Mouse (Mus musculus): ENCODE data around the gene Agbl4. TPM values are rescaled to one million over a fixed set of nuclear protein-coding genes. Genes with fewer than 3 reads are reported as not detected.

Gene Agbl4
- polyA plus RNA-seq, 1 experiment: not detected

DNA sequence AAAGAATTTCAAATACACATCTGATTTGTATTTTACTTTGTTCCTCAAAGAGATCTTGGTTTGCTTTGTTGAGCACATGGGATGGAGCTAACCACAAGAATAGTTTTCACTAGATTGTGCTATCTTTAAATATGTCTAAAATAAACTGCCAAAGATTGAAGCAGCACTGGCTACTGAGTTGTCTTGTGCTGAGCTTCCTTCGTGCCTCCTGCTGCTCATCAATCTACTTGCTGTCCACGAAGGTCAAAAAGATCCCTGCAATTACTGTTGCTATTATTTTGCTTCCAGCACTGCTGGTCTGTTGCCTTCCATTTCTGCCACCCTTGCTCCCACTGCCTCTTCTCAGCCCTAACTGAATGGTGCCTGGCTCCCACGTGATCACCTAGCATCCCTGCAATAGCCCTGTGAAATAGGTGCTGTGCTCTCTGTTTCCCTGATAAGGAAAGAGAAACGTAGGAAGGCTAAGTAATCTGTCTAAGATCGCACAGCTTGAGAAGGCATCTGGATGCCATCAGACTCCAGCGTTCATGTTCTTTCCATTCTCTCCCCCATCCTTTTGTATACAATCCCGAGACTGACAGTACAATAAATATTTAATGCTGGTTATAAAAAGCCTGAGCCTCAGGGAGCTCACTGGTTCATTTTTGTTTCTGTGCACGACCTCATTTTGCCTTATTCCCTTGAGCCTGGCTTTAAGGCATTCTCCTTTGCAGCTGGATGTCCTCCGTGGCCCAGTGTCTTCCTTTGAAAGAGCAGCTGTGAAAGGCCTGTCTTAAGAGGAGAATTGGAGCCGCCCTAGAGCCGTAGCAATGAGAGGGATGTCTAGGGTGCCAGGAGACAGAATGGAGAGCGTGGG lies 1273.3 kb downstream of the Agbl4 start:
- Histone ChIP-seq H3K36me3 (ENCODE audit: control insufficient read depth, insufficient read depth) (no peaks in the 10 kb centered on the region), H3K27me3 (ENCODE audit: control insufficient read depth, insufficient read depth, insufficient read length) (no peaks in the 10 kb centered on the region), H3K79me2 (ENCODE audit: control insufficient read depth, insufficient read depth) (no peaks in the 10 kb centered on the region), H3K79me3 (ENCODE audit: low read depth) (no peaks in the 10 kb centered on the region), H3ac (ENCODE audit: control insufficient read depth, insufficient read length, low read depth) (no peak overlapping the region), H3K4me3 (ENCODE audit: insufficient read depth, poor library complexity, severe bottlenecking) (no peak overlapping the region)
- TF ChIP-seq CTCF (IDR thresholded peaks at IDR 0.05; ENCODE audit: control insufficient read depth, insufficient read depth, insufficient read length) (no peak), FOSL1 (IDR thresholded peaks at IDR 0.05; ENCODE audit: insufficient read depth, low read length, poor library complexity, severe bottlenecking) (no peak), MAX (IDR thresholded peaks at IDR 0.05) (no peak), MYOD1 (IDR thresholded peaks at IDR 0.05; ENCODE audit: control insufficient read depth, insufficient read length, low read depth) (no peak), USF1 (IDR thresholded peaks at IDR 0.05; ENCODE audit: low read depth) (no peak), MYOG (IDR thresholded peaks at IDR 0.05; ENCODE audit: control insufficient read depth, extremely low read depth, insufficient read length) (no peak), CEBPB (IDR thresholded peaks at IDR 0.05; ENCODE audit: low read depth) (no peak)

DNA sequence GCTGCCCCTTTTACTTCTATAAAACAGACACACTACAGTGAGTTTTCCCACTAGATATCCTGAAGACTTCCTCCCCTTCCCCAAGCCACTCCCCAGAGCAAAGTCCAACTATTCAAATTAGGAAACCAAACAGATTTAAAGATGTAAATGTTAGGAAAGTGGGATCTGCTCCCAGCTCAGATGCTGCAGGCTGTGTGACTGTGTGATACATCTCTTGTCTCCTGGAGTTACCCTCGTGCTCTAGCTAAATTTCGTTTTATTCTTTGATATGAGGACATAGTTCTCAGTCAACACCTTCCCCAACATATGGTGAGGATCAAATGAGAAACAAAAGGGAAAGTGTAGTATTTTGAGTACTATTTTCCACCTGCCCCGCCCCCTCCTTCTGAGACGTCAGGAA lies 1274.0 kb downstream of the Agbl4 start:
- no peak for TF ChIP-seq USF1 (IDR thresholded peaks at IDR 0.05; ENCODE audit: low read depth)
- TF ChIP-seq CEBPB (IDR thresholded peaks at IDR 0.05; ENCODE audit: low read depth): no peak
- TF ChIP-seq CTCF (IDR thresholded peaks at IDR 0.05; ENCODE audit: control insufficient read depth, insufficient read depth, insufficient read length): no peak
- TF ChIP-seq MYOG (IDR thresholded peaks at IDR 0.05; ENCODE audit: control insufficient read depth, extremely low read depth, insufficient read length): no peak
- no peaks in the 10 kb centered on the region for H3K36me3 ChIP-seq (ENCODE audit: control insufficient read depth, insufficient read depth)
- no peaks in the 10 kb centered on the region for H3K79me2 ChIP-seq (ENCODE audit: control insufficient read depth, insufficient read depth)
- no peaks in the 10 kb centered on the region for H3K27me3 ChIP-seq (ENCODE audit: control insufficient read depth, insufficient read depth, insufficient read length)
- H3ac ChIP-seq (ENCODE audit: control insufficient read depth, insufficient read length, low read depth): no peak overlapping the region
- H3K79me3 ChIP-seq (ENCODE audit: low read depth): no peaks in the 10 kb centered on the region
- no peak overlapping the region for H3K4me3 ChIP-seq (ENCODE audit: insufficient read depth, poor library complexity, severe bottlenecking)

DNA sequence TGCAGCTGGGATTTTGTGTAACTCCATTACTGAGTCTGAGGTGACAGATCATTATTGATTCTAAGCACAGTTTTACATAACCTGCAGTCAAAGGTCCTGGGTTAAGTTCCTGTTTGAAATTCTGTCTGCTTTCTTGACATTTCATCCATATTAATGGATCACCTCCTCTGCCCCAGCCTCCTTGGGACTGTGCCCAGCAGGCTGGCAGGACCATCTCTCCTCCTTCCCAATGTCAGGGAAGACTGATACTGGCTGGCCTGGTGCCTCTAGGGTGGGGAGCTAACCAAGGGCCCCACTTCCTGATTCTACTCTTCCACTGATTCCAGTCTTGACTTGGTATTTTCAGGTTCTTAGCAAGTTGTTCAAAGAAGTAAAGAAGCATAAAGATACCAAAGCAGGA lies 1276.4 kb downstream of the Agbl4 start:
- no peak overlapping the region for H3ac ChIP-seq (ENCODE audit: control insufficient read depth, insufficient read length, low read depth)
- TF ChIP-seq MAX (IDR thresholded peaks at IDR 0.05): no peak
- TF ChIP-seq CTCF (IDR thresholded peaks at IDR 0.05; ENCODE audit: control insufficient read depth, insufficient read depth, insufficient read length): no peak
- TF ChIP-seq MYOD1 (IDR thresholded peaks at IDR 0.05; ENCODE audit: control insufficient read depth, insufficient read length, low read depth): no peak
- no peak for TF ChIP-seq FOSL1 (IDR thresholded peaks at IDR 0.05; ENCODE audit: insufficient read depth, low read length, poor library complexity, severe bottlenecking)
- TF ChIP-seq MYOG (IDR thresholded peaks at IDR 0.05; ENCODE audit: control insufficient read depth, extremely low read depth, insufficient read length): no peak
- TF ChIP-seq USF1 (IDR thresholded peaks at IDR 0.05; ENCODE audit: low read depth): no peak
- TF ChIP-seq CEBPB (IDR thresholded peaks at IDR 0.05; ENCODE audit: low read depth): no peak
- no peak overlapping the region for H3K4me3 ChIP-seq (ENCODE audit: insufficient read depth, poor library complexity, severe bottlenecking)
- H3K79me2 ChIP-seq (ENCODE audit: control insufficient read depth, insufficient read depth): no peaks in the 10 kb centered on the region
- H3K36me3 ChIP-seq (ENCODE audit: control insufficient read depth, insufficient read depth): no peaks in the 10 kb centered on the region
- no peaks in the 10 kb centered on the region for H3K79me3 ChIP-seq (ENCODE audit: low read depth)
- no peaks in the 10 kb centered on the region for H3K27me3 ChIP-seq (ENCODE audit: control insufficient read depth, insufficient read depth, insufficient read length)

DNA sequence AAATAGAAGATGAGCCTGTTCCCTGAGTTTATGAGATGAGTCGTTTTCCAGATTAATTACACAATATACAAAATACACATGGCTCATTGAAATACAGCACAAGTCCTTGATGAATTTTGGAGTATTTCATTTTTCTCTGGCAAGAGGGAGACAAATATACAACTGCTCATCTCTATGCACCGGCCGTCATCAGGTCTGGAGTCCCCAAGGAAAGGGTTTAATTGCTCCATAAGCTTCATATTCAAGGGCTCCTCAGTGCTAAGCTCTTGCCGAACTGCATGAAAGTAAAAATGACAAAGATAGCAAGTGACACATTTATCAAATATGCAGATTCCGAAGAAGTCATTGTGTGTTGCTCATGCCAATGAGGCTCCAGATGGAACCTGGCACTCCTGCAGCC lies 1284.5 kb downstream of the Agbl4 start:
- Histone ChIP-seq H3K79me3 (ENCODE audit: low read depth) (no peaks in the 10 kb centered on the region), H3K4me3 (ENCODE audit: insufficient read depth, poor library complexity, severe bottlenecking) (no peak overlapping the region), H3K27me3 (ENCODE audit: control insufficient read depth, insufficient read depth, insufficient read length) (no peaks in the 10 kb centered on the region), H3K79me2 (ENCODE audit: control insufficient read depth, insufficient read depth) (no peaks in the 10 kb centered on the region), H3ac (ENCODE audit: control insufficient read depth, insufficient read length, low read depth) (no peak overlapping the region), H3K36me3 (ENCODE audit: control insufficient read depth, insufficient read depth) (no peaks in the 10 kb centered on the region)
- TF ChIP-seq MYOG (IDR thresholded peaks at IDR 0.05; ENCODE audit: control insufficient read depth, extremely low read depth, insufficient read length): no peak
- no peak for TF ChIP-seq CEBPB (IDR thresholded peaks at IDR 0.05; ENCODE audit: low read depth)

DNA sequence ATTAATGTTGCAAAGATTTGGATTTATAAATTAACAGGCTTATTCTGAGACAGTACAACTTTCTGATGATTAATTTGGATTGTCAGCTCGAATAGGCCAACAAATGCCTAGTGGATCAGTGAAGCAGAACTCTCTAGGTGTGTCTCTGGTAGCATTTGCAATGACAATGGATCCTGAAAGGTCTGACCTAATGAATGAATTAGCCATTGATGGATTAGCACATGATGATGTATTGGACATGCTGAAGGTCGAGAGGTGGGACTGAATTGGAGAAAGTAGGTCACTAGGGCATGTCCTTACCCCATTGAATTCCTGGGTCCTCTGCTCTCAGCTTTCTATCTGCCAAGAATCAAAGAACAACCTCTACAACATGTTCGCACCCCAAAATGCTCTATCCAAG lies 1285.3 kb downstream of the Agbl4 start:
- Histone ChIP-seq H3K79me3 (ENCODE audit: low read depth) (no peaks in the 10 kb centered on the region), H3ac (ENCODE audit: control insufficient read depth, insufficient read length, low read depth) (no peak overlapping the region), H3K36me3 (ENCODE audit: control insufficient read depth, insufficient read depth) (no peaks in the 10 kb centered on the region), H3K4me3 (ENCODE audit: insufficient read depth, poor library complexity, severe bottlenecking) (no peak overlapping the region), H3K79me2 (ENCODE audit: control insufficient read depth, insufficient read depth) (no peaks in the 10 kb centered on the region), H3K27me3 (ENCODE audit: control insufficient read depth, insufficient read depth, insufficient read length) (no peaks in the 10 kb centered on the region)
- TF ChIP-seq MYOG (IDR thresholded peaks at IDR 0.05; ENCODE audit: control insufficient read depth, extremely low read depth, insufficient read length): no peak
- TF ChIP-seq FOSL1 (IDR thresholded peaks at IDR 0.05; ENCODE audit: insufficient read depth, low read length, poor library complexity, severe bottlenecking): no peak
- TF ChIP-seq MYOD1 (IDR thresholded peaks at IDR 0.05; ENCODE audit: control insufficient read depth, insufficient read length, low read depth): no peak
- TF ChIP-seq CTCF (IDR thresholded peaks at IDR 0.05; ENCODE audit: control insufficient read depth, insufficient read depth, insufficient read length): no peak
- TF ChIP-seq MAX (IDR thresholded peaks at IDR 0.05): no peak
- TF ChIP-seq CEBPB (IDR thresholded peaks at IDR 0.05; ENCODE audit: low read depth): no peak
- TF ChIP-seq USF1 (IDR thresholded peaks at IDR 0.05; ENCODE audit: low read depth): no peak

DNA sequence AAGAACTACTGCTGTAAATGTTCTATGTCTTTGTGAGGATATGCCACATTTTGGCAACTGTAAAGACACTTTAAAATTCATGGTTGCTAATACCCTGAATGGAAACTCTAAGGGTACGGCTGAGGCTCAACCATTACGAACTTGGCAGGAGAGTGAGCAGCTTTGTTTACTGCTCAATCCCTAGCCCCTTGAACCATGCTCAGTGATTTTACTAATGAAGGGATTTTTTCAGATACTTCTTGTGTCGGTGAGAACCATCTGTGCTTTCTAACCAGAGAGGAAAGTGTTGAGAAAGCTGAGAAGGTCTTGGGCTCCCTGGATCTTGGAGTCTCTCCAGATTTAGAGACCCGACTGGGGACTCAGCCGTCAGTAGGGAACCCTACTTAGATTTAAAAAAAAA lies 1286.4 kb downstream of the Agbl4 start:
- no peak overlapping the region for H3ac ChIP-seq (ENCODE audit: control insufficient read depth, insufficient read length, low read depth)
- TF ChIP-seq USF1 (IDR thresholded peaks at IDR 0.05; ENCODE audit: low read depth) (no peak), CTCF (IDR thresholded peaks at IDR 0.05; ENCODE audit: control insufficient read depth, insufficient read depth, insufficient read length) (no peak), MAX (IDR thresholded peaks at IDR 0.05) (no peak), MYOG (IDR thresholded peaks at IDR 0.05; ENCODE audit: control insufficient read depth, extremely low read depth, insufficient read length) (no peak), CEBPB (IDR thresholded peaks at IDR 0.05; ENCODE audit: low read depth) (no peak), FOSL1 (IDR thresholded peaks at IDR 0.05; ENCODE audit: insufficient read depth, low read length, poor library complexity, severe bottlenecking) (no peak), MYOD1 (IDR thresholded peaks at IDR 0.05; ENCODE audit: control insufficient read depth, insufficient read length, low read depth) (no peak)

More for the DNA sequence above, 1286.4 kb downstream of the Agbl4 start:
- Histone ChIP-seq H3K27me3 (ENCODE audit: control insufficient read depth, insufficient read depth, insufficient read length) (no peaks in the 10 kb centered on the region), H3K36me3 (ENCODE audit: control insufficient read depth, insufficient read depth) (no peaks in the 10 kb centered on the region), H3K4me3 (ENCODE audit: insufficient read depth, poor library complexity, severe bottlenecking) (no peak overlapping the region), H3K79me2 (ENCODE audit: control insufficient read depth, insufficient read depth) (no peaks in the 10 kb centered on the region), H3K79me3 (ENCODE audit: low read depth) (no peaks in the 10 kb centered on the region)

Measured in C2C12 (cell line).